Mouse (Mus musculus): ENCODE results near the gene Bpnt1.
"Not testable (repeated sequence)": the region's sequence is repeated elsewhere in the genome, so short reads cannot be mapped to it uniquely, and the experiment has no call there.

- TF ChIP-seq CTCF (IDR thresholded peaks at IDR 0.05; ENCODE audit: low read depth, low read length); POLR2A (IDR thresholded peaks at IDR 0.05; ENCODE audit: insufficient read depth, low read length): not testable (repeated sequence)
Observed at GRCm38 (mm10) chr1:185327754-185328345, 4.1 kb upstream of the Bpnt1 start.
